Mouse (Mus musculus): Measurements from ENCODE around the gene Cd1d1. TPM values are rescaled to one million over a fixed set of nuclear protein-coding genes. Genes with fewer than 3 reads are reported as not detected.

Gene Cd1d1
- polyA plus RNA-seq, 1 experiment from 2014 or later: 60.7 TPM

GRCm38 (mm10) chr3:86983382-86983781 is 15.9 kb downstream of the Cd1d1 start:
- Histone ChIP-seq H3K9ac (ENCODE audit: low read length) (no peak overlapping the region), H3K36me3 (ENCODE audit: control insufficient read depth, insufficient read depth) (no peaks in the 10 kb centered on the region), H3K4me3 (ENCODE audit: low read length) (no peak overlapping the region), H3K4me1 (ENCODE audit: control insufficient read depth, insufficient read depth, low read length) (no peaks in the 10 kb centered on the region), H3K4me2 (ENCODE audit: low read depth, low read length) (no peak overlapping the region), H3K27ac (ENCODE audit: low read length) (no peak overlapping the region), H3K9me3 (replicated peaks; ENCODE audit: control insufficient read depth, low read length) (no peaks in the 10 kb centered on the region), H3K27me3 (ENCODE audit: control insufficient read depth, insufficient read depth, low read length) (no peaks in the 10 kb centered on the region)
- ATAC-seq (replicated peaks; ENCODE audit: extremely low read depth, insufficient read depth, low FRiP score): no peak
- 72% methylated on average over 6 of the region's 6 CpGs for WGBS

- Histone ChIP-seq H3K27me3 (ENCODE audit: control insufficient read depth, insufficient read depth, low read length) (no peaks in the 10 kb centered on the region), H3K36me3 (ENCODE audit: control insufficient read depth, insufficient read depth) (no peaks in the 10 kb centered on the region), H3K4me3 (ENCODE audit: low read length) (no peak overlapping the region), H3K4me1 (ENCODE audit: control insufficient read depth, insufficient read depth, low read length) (no peaks in the 10 kb centered on the region), H3K27ac (ENCODE audit: low read length) (no peak overlapping the region), H3K9me3 (replicated peaks; ENCODE audit: control insufficient read depth, low read length) (no peaks in the 10 kb centered on the region), H3K4me2 (ENCODE audit: low read depth, low read length) (no peak overlapping the region), H3K9ac (ENCODE audit: low read length) (no peak overlapping the region)
- no peak for ATAC-seq (replicated peaks; ENCODE audit: extremely low read depth, insufficient read depth, low FRiP score)
- 13% methylated on average over 8 of the region's 8 CpGs for WGBS
Measured at GRCm38 (mm10) chr3:86976546-86976945, 22.7 kb downstream of the Cd1d1 start.

DNA sequence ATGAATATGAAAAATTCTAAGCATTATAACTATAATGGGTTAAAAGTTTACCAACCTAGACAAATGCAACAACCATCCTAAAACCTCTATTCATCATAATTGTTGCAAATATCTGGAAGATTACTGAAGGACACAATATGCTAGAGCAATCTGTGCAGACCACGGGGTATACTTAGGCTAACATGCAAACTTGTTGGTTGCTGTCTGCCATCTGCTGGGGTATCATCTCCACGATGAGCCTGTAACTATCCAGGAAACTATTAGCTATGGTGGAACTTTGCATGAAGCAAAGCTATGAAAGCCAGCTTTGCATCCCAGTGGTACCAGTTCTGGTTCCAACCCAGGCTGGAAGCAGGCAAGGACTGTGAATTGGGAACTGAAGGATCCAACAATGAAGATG is 24.1 kb downstream of the Cd1d1 start:
- H3K4me3 ChIP-seq (ENCODE audit: low read length): no peak overlapping the region
- H3K4me1 ChIP-seq (ENCODE audit: control insufficient read depth, insufficient read depth, low read length): no peaks in the 10 kb centered on the region
- H3K36me3 ChIP-seq (ENCODE audit: control insufficient read depth, insufficient read depth): no peaks in the 10 kb centered on the region
- H3K27me3 ChIP-seq (ENCODE audit: control insufficient read depth, insufficient read depth, low read length): no peaks in the 10 kb centered on the region
- no peak for ATAC-seq (replicated peaks; ENCODE audit: extremely low read depth, insufficient read depth, low FRiP score)
- H3K9ac ChIP-seq (ENCODE audit: low read length): no peak overlapping the region
- no peak overlapping the region for H3K27ac ChIP-seq (ENCODE audit: low read length)
- 64% methylated on average over 2 of the region's 2 CpGs for WGBS
- H3K4me2 ChIP-seq (ENCODE audit: low read depth, low read length): no peak overlapping the region
- H3K9me3 ChIP-seq (replicated peaks; ENCODE audit: control insufficient read depth, low read length): no peaks in the 10 kb centered on the region

- Histone ChIP-seq H3K9me3 (replicated peaks; ENCODE audit: control insufficient read depth, low read length) (no peaks in the 10 kb centered on the region), H3K4me2 (ENCODE audit: low read depth, low read length) (no peak overlapping the region), H3K4me3 (ENCODE audit: low read length) (no peak overlapping the region), H3K4me1 (ENCODE audit: control insufficient read depth, insufficient read depth, low read length) (no peaks in the 10 kb centered on the region), H3K27ac (ENCODE audit: low read length) (no peak overlapping the region), H3K9ac (ENCODE audit: low read length) (no peak overlapping the region), H3K36me3 (ENCODE audit: control insufficient read depth, insufficient read depth) (no peaks in the 10 kb centered on the region), H3K27me3 (ENCODE audit: control insufficient read depth, insufficient read depth, low read length) (no peaks in the 10 kb centered on the region)
- ATAC-seq (replicated peaks; ENCODE audit: extremely low read depth, insufficient read depth, low FRiP score): no peak
- 82% methylated on average over 17 of the region's 17 CpGs for WGBS
Measured at GRCm38 (mm10) chr3:86962665-86963435, 36.4 kb downstream of the Cd1d1 start.

- Histone ChIP-seq H3K4me2 (ENCODE audit: low read depth, low read length) (no peak overlapping the region), H3K9me3 (replicated peaks; ENCODE audit: control insufficient read depth, low read length) (no peaks in the 10 kb centered on the region), H3K4me1 (ENCODE audit: control insufficient read depth, insufficient read depth, low read length) (no peaks in the 10 kb centered on the region), H3K36me3 (ENCODE audit: control insufficient read depth, insufficient read depth) (no peaks in the 10 kb centered on the region), H3K9ac (ENCODE audit: low read length) (no peak overlapping the region), H3K27me3 (ENCODE audit: control insufficient read depth, insufficient read depth, low read length) (no peaks in the 10 kb centered on the region), H3K4me3 (ENCODE audit: low read length) (no peak overlapping the region), H3K27ac (ENCODE audit: low read length) (no peak overlapping the region)
- 74% methylated on average over 2 of the region's 2 CpGs for WGBS
- ATAC-seq (replicated peaks; ENCODE audit: extremely low read depth, insufficient read depth, low FRiP score): no peak
Measured at GRCm38 (mm10) chr3:86961395-86961669, 37.9 kb downstream of the Cd1d1 start.

DNA sequence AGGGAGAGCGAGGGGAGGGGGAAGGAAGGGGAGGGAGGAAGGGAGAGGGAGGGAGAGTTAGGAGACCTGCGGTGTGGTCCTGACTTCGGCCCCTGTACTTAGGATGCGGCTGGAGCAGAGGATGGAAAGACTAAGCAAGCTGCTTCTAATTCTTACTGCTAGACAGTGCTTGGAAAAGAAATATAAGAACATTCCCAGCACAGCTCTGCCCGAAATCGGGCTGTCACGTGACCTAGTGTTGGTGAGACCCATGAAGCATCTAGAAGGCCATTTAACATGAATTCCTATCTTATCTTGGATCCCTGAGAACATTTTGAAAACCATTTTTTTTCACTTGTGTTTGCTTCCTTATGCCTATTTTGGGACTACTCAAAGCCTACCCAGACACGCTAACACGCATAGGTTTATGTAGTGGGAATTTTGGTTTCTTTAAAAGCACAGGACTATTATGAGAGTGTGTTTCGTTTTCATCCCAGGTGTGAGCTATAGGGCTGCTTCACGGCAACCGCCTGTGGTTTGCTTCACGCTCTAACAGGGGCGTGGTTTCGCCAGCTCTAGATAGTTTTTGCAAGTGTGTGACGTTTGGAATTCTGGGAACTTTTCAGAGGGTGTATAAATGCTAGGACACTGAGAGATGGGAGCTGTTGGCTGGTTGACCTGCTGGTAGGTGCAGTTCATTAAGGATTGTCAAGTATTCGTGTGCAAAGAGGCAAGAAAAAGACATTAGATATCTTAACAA is 38.4 kb downstream of the Cd1d1 start:
- H3K36me3 ChIP-seq (ENCODE audit: control insufficient read depth, insufficient read depth): no peaks in the 10 kb centered on the region
- no peak overlapping the region for H3K4me2 ChIP-seq (ENCODE audit: low read depth, low read length)
- H3K27me3 ChIP-seq (ENCODE audit: control insufficient read depth, insufficient read depth, low read length): no peaks in the 10 kb centered on the region
- no peaks in the 10 kb centered on the region for H3K4me1 ChIP-seq (ENCODE audit: control insufficient read depth, insufficient read depth, low read length)
- 81% methylated on average over 17 of the region's 17 CpGs for WGBS
- no peak overlapping the region for H3K4me3 ChIP-seq (ENCODE audit: low read length)
- peak; percentile 41; the same call in 1 of the 2 replicates for ATAC-seq (replicated peaks; ENCODE audit: extremely low read depth, insufficient read depth, low FRiP score)
- 0 out of 2 replicates have a peak overlapping the region, but pooled peaks have one; percentile 7 for H3K27ac ChIP-seq (ENCODE audit: low read length)
- H3K9ac ChIP-seq (ENCODE audit: low read length): no peak overlapping the region
- no peaks in the 10 kb centered on the region for H3K9me3 ChIP-seq (replicated peaks; ENCODE audit: control insufficient read depth, low read length)

GRCm38 (mm10) chr3:86959088-86959487 is 40.2 kb downstream of the Cd1d1 start:
- Histone ChIP-seq H3K9me3 (replicated peaks; ENCODE audit: control insufficient read depth, low read length) (no peaks in the 10 kb centered on the region), H3K27ac (ENCODE audit: low read length) (no peak overlapping the region), H3K4me2 (ENCODE audit: low read depth, low read length) (no peak overlapping the region), H3K9ac (ENCODE audit: low read length) (no peak overlapping the region), H3K4me1 (ENCODE audit: control insufficient read depth, insufficient read depth, low read length) (no peaks in the 10 kb centered on the region), H3K36me3 (ENCODE audit: control insufficient read depth, insufficient read depth) (no peaks in the 10 kb centered on the region), H3K27me3 (ENCODE audit: control insufficient read depth, insufficient read depth, low read length) (no peaks in the 10 kb centered on the region), H3K4me3 (ENCODE audit: low read length) (no peak overlapping the region)
- no peak for ATAC-seq (replicated peaks; ENCODE audit: extremely low read depth, insufficient read depth, low FRiP score)
- WGBS: 71% methylated on average over 7 of the region's 7 CpGs

DNA sequence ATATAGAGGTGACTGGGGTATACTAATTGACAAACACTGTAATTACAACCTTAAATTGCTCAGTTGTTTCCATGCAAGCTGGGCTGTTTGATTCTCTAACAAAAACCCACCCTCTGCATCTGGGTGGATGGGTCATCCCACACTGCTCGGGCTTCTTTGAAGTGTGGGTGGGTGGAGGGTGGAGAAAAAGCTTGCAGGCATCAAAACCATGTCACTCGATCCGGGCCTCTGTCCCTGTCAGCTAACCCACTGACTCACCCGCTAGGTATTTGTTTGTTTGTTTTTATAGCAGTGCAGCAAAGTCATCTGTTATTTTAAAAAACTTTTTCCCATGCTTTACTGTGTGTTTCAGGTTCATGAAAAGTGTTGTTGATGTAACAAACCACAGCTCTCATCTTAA is 43.9 kb downstream of the Cd1d1 start:
- Histone ChIP-seq H3K27ac (ENCODE audit: low read length) (no peak overlapping the region), H3K4me1 (ENCODE audit: control insufficient read depth, insufficient read depth, low read length) (no peaks in the 10 kb centered on the region), H3K4me2 (ENCODE audit: low read depth, low read length) (no peak overlapping the region), H3K4me3 (ENCODE audit: low read length) (no peak overlapping the region), H3K27me3 (ENCODE audit: control insufficient read depth, insufficient read depth, low read length) (no peaks in the 10 kb centered on the region), H3K9ac (ENCODE audit: low read length) (no peak overlapping the region), H3K36me3 (ENCODE audit: control insufficient read depth, insufficient read depth) (no peaks in the 10 kb centered on the region), H3K9me3 (replicated peaks; ENCODE audit: control insufficient read depth, low read length) (peaks cover 5% of the 10 kb centered on the region)
- no peak for ATAC-seq (replicated peaks; ENCODE audit: extremely low read depth, insufficient read depth, low FRiP score)
- WGBS: 23% methylated on average over 4 of the region's 4 CpGs

- no peak overlapping the region for H3K4me2 ChIP-seq (ENCODE audit: low read depth, low read length)
- H3K27me3 ChIP-seq (ENCODE audit: control insufficient read depth, insufficient read depth, low read length): no peaks in the 10 kb centered on the region
- ATAC-seq (replicated peaks; ENCODE audit: extremely low read depth, insufficient read depth, low FRiP score): no peak
- no peak overlapping the region for H3K9ac ChIP-seq (ENCODE audit: low read length)
- 50% methylated on average over 1 of the region's 1 CpGs for WGBS
- no peaks in the 10 kb centered on the region for H3K4me1 ChIP-seq (ENCODE audit: control insufficient read depth, insufficient read depth, low read length)
- H3K4me3 ChIP-seq (ENCODE audit: low read length): no peak overlapping the region
- no peak overlapping the region for H3K27ac ChIP-seq (ENCODE audit: low read length)
- peaks cover 5% of the 10 kb centered on the region for H3K9me3 ChIP-seq (replicated peaks; ENCODE audit: control insufficient read depth, low read length)
- no peaks in the 10 kb centered on the region for H3K36me3 ChIP-seq (ENCODE audit: control insufficient read depth, insufficient read depth)
Measured at GRCm38 (mm10) chr3:86954521-86954920, 44.7 kb downstream of the Cd1d1 start.
